Mouse (Mus musculus) retina, embryonic 14.5 days (tissue): ENCODE measurements around the gene Smad3.

Experiments used
- DNase-seq: peaks from one replicate; pipeline ENCODE4 v3.0.0-alpha.2; 2015; ENCODE audit warnings: low spot score

The Smad3 gene

DNA sequence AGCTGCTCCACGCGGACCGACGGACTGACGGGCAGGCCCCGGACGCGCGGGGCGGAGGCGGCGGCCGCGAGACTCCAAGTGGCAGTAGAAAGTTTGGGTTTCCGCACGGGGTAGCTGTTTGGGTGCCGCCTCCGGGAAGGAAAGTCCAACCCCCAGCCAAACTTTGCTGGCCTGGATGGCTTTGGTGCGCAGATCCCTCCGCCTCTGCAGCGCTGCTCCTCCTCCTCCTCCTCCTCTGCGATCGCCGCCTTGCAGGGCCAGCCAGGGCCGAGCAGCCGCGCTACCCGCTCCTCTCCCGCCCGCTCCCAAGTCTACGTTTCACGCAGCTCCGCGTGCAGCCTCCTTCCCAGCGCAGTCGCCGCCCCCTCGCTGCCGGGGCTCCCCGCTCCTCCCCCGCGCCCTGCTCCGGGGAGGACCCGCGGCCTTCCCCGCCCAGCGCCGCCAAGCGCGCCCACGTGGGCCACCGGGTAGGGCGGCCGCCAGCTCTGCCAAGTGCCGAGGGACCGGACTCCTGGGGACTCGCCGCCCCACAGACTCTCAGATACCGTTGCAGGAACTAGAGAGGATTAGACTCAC, at the start of gene Smad3:
Gene Smad3 (minus strand): TSS at position 130 of the 576 bp plus-strand sequence.
- DNase-seq, result peak; percentile 87

DNA sequence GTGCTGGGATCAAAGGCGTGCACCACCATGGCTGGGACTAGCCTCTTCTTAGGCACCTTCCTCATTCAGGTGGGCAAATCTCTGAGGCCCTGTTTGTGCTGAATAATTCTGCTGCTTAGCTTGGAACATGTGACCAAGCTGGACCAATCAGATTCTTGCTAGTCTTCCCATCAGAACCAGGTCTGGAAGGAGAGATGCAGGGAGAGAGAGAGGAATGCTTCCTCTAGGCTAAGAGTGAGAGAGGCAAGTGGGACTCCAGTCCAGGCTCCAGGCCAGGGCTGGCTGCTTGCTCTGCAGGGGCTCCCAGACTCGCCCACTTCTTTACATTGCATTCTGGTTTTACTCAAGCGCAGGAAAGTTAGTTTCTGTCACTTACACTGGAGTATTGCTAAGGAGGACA, 47.1 kb upstream of the Smad3 start:
- DNase-seq, result peak; percentile 42

DNA sequence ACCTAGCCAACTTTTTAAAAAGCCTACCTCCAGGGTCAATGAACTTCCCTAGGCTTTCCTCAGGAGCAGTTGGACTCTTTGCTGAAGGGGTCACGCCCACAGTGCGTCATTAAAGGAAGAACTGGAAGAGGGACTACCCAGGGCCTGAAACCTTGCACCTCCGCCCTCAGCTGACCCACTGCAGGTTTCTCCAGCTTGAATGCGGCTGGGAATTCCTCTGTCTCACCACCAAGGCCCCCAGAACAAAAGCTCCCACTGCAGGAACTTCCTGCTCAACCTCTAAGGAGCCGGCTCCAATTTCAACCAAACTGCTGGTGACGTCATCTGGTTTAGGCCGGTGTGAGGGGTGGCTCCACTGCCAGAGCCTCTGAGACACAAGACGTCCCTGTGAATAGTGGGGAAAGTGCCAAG, 45.4 kb upstream of the Smad3 start:
- DNase-seq, result peak; percentile 63

DNA sequence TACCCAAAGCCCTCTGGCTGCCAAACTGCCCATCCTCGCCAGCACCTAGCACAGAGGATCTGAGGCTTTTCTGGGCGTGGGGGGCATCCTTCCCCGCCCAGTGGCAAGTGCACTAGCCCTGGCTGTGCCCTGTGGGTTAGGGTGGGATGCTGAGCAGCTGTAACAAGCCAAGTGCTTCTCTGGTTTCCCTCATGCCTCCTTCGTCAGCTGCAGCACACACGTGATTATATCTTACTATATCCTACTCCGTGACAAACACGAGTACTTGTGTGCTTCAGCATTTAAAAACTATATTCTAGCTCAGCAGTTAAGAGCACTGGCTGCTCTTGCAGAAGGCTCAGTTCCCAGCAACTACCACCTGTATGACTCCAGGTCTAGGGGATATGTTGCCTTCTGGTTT, 44.7 kb upstream of the Smad3 start:
- no peak for DNase-seq

DNA sequence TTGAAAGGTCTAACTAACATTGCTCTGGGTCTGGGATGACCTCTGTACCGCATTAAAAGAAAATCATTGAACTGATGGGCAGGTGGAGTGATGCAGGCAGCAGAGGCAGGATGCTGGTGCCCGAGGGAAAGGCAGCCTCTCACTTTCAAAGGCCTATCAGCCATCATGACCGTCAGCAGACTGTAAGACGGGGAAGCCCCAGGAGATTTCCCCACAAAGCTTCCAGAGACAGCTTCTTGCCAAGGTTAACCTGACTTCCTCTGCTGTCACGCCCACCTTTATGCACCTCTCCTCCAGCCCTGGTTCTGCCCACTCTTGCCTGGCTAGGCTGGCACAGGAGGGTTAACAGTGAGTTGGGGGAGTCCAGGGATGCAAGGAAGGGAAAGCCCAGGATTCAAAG, 44.3 kb upstream of the Smad3 start:
- no peak for DNase-seq

DNA sequence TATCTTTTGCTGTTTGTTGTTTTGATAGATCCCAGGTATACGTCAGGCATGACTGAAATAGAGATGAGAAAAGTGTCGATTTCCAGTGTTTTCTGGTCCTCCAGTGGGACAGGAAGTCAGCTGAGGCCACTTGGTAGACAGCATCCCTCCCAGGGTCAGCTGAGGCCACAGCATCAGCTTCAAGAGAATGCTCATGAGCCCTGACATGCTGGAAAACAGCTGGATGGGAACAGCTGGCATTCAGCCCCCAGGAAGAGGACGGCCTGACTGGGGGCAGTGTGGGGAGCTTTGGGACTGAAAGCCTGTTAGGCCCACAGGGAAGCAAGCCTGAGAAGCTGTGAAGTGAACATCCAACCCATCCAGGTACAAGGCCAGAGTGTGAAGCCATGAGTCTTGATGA, 38.6 kb upstream of the Smad3 start:
- DNase-seq, result no peak

DNA sequence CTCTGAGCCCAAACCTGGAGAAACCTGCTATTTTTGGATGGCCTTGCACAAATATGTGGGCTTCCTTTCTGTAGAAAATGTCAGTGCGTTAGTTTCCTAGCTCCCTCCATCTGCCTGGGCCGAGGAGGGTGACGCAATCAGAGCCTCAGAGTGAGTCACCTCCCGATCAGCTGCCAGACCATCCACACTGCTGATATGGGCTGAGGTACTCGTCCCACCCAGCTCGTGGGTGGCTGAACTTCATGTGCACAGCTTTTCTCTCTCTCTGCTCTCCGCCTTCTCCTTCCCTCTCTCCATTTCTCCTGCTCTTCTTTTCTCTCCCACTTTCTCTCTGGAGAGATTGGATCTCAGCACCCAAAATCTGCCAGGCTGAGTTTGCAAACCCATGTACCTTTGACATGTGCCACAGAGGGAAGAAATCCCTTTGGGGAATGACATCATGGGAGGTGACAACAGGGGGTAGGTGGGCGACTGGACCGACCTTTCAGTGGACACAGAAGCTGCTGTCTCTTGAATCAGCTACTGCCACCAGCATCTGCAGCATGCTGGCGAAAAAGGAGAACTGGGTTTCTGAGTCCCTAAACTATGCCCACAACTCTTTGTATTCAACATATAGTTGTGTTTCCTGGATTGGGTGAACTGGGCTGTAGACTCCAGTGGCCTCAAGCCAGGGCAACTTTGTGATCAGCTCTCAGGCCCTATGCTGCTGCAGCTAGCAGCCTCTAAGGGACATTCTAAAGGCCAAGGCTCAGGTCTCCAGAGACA, 36.1 kb upstream of the Smad3 start:
- DNase-seq, result no peak

DNA sequence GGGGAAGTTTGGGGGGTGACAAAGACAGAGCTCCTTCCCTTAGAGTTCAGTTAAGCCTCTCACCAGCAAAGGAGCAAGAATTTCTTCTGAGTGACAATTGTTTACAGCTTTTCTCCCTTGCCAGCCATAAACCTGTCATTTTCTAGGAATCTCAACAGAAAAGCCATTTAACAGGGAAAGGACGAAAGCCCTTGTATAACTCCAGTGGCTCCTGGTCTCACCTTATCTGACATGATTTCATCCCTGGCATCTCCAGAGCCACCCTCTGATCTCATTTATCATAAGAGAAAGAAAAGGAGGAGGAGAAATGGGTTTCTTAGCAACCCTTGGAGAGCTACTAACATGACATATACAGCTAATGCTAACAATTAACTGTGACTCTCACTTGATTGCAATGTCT, 33.9 kb upstream of the Smad3 start:
- no peak for DNase-seq

DNA sequence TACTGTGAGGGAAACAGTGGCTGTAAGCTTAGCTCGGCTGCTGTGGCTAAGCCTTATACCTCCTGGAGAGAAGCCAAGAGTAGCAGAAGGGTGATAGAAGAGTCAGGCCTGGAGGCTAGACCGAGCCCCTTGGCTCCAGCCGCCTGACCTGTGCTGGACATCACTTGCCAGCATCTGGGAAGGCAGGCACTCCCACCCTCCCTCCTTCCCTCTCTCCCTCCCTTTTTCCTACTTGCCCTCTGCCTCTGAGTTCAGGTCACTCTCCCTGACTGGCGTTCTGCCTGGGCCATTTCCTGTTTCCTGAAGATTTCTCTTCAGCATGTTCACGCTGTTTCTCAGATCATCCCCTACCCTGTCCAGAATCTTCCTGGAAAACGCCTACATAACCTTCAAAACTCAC, 33.5 kb upstream of the Smad3 start:
- no peak for DNase-seq

DNA sequence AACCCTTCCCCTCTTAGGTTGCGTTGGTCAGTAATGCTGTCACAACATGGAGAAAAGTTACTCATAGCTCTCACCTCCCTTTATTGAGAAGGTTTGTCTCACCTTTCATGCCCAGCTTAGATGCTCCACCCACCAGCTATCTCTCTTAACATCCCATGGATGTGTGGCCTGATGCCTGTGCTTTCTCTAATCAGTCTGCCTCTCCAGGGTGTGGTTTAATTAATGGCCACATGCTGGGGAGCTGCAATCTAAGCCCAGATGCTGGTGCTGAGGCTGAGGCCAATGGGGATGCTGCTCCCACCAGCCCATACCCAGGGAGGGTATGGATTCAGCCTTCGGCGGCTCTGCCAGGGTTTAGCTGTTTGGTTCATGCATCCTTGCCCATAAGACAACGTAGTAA, 32.4 kb upstream of the Smad3 start:
- DNase-seq, result no peak

DNA sequence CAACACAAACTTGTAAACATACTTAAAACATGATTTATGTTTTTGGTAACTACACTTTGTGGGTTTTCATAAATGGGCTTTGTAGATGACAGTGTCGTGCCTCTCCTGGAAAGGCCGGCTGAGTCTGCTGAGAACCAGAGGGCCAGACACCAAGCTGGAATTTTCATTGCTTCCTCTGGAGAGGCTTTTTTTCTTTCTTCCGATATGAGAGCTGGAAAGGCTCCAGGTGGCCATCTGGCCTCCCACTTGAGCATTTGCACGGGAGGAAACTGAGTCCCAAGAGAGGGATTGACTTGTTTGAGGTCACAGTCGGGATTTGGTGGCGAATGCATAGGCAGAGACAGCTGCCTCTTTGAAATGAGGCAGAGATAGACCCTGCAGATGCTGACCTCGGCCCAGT, 31.6 kb upstream of the Smad3 start:
- DNase-seq, result no peak

DNA sequence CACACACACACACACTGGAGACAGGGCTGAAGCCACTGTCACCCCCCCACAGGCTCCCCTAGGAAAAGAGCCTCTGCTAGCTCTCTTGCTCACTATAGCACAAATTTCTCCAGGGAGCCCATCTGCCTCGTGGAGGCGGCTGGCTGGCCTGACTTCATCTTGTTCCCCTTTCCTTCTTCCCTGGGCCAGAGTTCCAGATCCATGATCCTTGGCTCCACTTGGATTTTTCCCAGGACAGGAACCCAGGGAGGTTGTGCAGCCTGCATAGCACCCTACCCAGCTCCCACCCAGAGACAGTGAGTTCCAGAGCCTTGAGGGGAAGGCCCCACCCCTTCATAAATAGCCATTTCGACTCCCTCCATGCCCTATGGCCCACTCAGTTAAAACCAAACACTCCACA, 29.8 kb upstream of the Smad3 start:
- no peak for DNase-seq

DNA sequence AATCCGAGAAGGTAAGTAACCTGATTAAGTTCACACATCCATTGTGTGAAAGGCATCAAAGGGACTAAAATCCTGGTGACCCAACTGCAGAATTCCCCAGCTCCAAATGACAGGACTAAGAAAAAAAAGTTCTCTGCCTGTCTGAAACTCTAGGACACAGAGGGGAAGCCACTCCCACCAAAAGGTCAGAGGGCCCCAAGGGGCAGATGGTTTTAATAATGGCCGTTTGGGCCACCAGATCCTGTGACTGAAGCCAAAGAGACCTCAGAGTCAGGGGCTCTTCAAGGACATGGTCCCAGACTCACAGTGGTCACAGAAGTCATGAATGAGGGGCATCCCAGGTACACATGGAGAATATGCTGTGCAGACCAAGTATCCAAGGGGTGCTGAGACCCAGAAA, 29.3 kb upstream of the Smad3 start:
- DNase-seq, result no peak

DNA sequence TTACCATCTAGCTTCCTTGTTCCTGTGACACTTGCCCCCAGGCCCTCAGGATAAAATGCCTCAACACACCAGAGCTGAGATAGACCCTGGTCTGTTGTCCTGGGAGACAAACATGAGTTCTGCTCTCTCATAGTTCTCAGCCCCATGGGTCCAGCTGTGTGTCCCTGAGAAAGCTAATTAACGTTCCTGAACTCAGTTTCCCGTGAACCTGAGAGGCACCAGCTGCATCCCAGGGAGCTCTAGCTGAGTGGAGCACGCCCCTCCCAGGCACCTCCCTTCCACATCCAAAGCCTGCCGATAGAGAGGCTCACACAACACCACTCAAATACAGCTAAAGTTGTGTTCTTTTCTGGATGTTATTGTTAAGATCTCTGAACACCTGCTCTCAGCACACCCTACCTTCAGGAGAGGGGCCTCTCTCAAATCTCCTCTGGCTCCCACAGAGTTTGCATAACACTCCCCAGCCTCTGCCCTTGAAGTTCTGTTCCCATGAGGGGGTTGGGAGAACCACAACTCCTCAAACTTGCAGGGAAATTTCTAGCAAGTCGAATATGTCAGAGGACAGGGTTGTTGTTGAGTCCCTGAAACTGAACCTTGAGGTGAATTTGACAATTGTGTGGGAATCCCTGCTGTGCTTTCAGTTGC, 28.4 kb upstream of the Smad3 start:
- peak; percentile 53 for DNase-seq

DNA sequence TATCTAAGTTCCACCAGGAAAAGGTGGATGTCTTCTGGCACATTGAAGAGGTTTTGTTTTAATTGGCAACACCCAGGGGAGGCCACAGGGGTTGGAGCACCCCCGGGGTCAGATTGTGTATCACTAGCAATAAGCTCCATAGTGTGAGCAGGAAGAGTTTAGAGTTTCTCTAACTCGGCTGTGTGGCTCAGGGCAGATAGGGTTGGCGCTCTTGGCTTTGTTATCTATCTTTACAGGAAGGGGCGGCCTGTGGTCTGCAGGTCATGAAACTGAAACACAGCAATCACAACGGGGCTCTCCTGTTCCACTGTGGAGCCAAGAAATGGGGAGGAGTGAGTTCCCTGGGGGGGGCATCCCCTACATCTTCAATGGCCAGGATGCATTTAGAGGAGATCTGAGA, 27.7 kb upstream of the Smad3 start:
- no peak for DNase-seq

DNA sequence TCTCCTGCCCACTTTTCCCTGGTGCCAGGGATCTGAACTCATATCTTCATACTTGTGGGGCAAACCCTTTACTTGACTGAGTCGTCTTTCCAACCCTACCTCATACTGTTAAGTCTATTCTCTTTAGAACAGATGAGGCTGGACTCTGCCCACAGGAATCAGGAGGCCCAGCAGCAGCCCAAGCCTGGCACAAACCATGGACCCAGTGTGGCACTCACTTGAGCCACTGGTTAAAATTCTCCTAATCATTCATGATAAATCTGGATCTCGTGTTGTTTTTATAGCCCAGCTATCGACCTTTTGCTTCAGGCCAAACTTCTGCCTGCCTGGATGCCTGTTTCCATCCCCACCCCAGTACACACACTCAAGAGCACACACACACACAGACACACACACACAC, 26.8 kb upstream of the Smad3 start:
- DNase-seq, result no peak

DNA sequence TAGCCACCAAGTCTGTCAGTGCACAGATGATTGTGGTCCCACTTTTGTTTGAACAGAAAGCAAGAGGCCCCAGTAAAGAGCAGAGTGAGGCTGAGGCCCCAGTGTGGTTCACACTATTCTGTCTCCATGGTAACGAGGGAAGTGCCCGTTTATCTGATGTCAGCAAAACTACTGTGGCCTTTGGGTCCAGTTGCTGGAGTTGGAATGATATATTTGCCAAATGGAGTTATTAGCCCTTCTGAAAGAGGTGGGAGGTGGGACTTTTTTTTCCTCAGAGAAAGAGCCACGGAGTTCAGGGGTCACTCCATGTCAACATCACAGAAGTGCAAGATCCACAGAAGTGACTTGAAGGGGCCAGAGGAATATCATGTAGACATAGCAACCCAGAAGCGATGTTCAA, 24.9 kb upstream of the Smad3 start:
- peak; percentile 43 for DNase-seq

DNA sequence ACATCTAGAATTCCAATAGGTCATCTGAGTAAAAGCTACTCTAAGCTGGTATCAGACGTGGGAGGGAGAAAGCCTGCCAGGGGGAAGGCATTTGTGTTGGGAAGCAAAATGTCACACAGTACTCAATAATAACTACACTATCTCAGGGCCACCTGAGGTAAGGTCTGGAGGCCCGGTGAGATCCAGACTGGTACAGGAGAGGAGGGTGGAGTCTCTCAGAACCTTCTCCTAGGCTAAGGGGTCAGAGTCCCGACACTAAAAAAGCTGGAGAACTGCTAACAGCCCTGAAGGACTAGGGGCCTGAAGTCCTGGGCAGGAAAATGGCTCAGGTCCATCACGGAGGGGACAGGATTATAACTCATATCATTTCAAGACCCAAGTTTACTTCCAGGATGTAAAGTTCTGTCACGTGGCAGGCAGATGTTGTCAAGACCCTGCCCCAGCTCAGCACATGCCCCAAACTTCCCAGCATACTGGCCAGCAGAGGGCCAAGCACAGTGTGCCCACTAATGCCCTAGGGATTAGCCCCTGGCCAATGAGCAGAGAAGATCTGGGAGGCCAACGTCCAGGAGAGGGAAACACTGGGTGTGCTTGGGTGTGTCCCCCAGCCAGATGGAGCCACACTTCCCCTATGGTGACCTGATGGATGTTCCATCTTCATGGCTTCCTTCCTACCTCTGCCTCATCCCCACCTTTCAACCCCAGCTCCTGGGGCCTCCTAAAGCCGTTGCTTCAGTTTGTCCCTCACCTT, 24.1 kb upstream of the Smad3 start:
- no peak for DNase-seq

DNA sequence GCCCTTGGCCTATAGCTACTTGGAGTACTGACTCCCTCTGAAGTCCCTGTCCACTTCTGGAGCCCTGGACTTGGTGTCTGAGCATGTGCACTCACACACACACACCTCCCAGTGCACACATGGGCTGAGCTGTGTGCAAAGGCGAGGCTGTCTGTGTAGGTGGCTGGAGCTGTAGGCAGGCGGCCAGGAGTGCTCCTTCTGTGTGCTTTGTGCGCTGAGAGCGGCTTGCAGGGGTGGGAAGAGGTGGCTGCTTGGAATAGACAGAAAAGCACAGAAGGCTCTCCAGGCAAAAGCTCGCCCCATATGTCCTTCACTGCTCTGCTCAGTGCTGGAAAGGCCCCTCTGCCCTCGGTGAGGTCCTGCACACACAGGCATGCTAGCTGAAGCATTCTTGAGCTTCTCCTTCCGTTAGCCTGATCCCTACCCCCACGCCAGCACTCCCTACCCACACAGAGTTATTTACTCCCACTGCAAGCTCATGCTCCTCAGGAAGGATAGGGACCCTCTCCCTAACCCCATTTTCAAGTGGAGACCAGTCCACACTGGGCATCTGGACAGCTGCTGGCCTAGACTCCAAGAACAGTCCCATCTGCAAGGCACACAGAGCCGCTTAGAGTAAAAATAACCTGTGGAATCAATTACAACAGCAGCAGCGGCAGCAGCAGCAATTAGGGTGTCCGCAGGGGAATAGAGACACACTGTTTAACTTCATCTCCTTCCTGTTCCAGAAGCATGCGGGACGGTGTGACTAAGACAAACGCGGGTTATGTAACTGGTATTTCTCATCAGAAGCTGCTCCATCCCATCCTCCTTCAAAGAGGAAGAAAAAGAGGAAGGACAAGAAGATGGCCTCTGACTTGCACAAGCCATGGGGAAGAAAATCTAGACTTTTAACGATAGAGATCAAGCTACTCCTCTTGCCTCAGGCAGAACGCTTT, 22.4 kb upstream of the Smad3 start:
- no peak for DNase-seq

DNA sequence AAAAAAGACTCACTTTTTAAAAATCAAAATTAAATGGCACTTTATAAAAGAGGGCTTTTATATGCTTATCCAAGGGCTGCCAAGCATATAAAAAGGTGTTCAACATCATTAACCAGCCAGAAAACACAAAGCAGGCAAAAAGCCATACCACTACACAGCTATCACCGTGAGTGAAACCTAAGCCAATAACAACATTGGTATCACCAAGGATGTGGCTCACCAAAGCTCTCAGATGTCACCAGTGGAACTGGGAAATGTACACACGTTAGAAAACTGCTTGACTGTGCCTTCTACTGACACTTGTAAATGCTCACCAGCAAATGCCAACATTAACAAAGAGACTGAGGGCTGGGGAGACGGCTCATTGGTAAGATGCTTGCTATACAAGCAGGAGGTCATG, 18.9 kb upstream of the Smad3 start:
- no peak for DNase-seq

DNA sequence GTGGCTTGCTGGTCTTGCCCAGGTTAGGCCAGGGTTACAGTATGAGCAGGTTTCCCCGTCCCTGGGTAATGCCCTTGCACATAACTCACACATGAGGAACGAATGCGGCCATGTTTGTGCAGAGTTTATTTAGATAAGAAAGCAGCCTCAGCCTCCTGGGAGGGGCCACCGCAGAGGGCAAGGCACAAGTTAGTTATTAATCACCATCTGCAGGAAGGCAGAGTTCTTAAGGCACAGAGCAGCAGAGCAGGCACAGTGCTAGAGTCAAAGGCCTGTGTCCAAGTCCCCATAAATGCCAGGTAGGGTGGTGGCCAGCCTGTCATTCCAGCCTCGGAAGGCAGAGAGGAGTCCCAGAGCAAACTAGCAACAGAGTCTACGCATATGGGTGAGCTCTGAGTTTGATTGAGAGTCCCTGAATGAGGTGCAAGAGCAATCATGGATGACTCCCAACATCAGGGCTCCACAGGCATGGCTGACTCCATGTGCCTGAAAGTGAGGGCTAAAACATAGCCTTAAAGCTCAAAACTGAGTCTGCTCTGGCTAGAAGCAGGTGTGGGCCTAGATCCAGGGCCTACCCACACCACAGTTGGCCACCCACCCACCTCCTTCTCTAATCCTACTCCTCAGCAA, 17.2 kb upstream of the Smad3 start:
- no peak for DNase-seq
